In genomic region chrX:135035962-135036375, GRCm38 (mm10) we compare ENCODE assay signal across 8 mouse cellular contexts. TPM values are rescaled to one million over a fixed set of nuclear protein-coding genes. Genes with fewer than 3 reads are reported as not detected.
DNase-seq lines count a peak whose midpoint lies in the region; ATAC-seq lines count a peak whose summit lies in the region.

No protein-coding gene starts in this region.

- H3K36me3 ChIP-seq in forebrain, embryonic 10.5 days (replicated peaks): no peaks in the 10 kb centered on the region
- H3K36me3 ChIP-seq in kidney, embryonic 15.5 days: no peaks in the 10 kb centered on the region
- no peaks in the 10 kb centered on the region for H3K36me3 ChIP-seq in liver, embryonic 11.5 days (ENCODE audit: control insufficient read depth, insufficient read depth, low read length)

- H3K4me2 ChIP-seq in kidney, embryonic 15.5 days: peak overlapping the region; percentile 61
- H3K4me2 ChIP-seq in liver, embryonic 11.5 days: peak overlapping the region; percentile 55

- DNase-seq in CD4-positive, CD25-positive, alpha-beta regulatory T cell, adult 2 months (ENCODE audit: low read depth, low spot score): peak; percentile 10
- DNase-seq in ZHBTc4 (ENCODE audit: low read depth, low spot score): peak; percentile 45
- peak; percentile 24 for DNase-seq in forebrain, embryonic 10.5 days (ENCODE audit: extremely low spot score, low spot score)
- DNase-seq in liver, embryonic 11.5 days (ENCODE audit: low spot score): no peak
- peak; percentile 1 for DNase-seq in retina, postnatal 7 days (ENCODE audit: low read depth, low spot score)
- no peak for DNase-seq in gastrocnemius, adult 8-10 months (ENCODE audit: low spot score in 2 of 2)

- no peaks in the 10 kb centered on the region for H3K9me3 ChIP-seq in forebrain, embryonic 10.5 days
- H3K9me3 ChIP-seq in kidney, embryonic 15.5 days (replicated peaks): no peaks in the 10 kb centered on the region
- H3K9me3 ChIP-seq in liver, embryonic 11.5 days (ENCODE audit: control insufficient read depth, low read length): no peaks in the 10 kb centered on the region

- no peak overlapping the region for H3K9ac ChIP-seq in kidney, embryonic 15.5 days
- H3K9ac ChIP-seq in liver, embryonic 11.5 days (ENCODE audit: low read depth, low read length): no peak overlapping the region

- ATAC-seq in CD4-positive, CD25-positive, alpha-beta regulatory T cell, adult 4 months: no peak
- no peak for ATAC-seq in kidney, embryonic 15.5 days (replicated peaks; ENCODE audit: low FRiP score)
- ATAC-seq in liver, embryonic 11.5 days (replicated peaks; ENCODE audit: low FRiP score): no peak

- no peak overlapping the region for H3K27ac ChIP-seq in forebrain, embryonic 10.5 days
- no peak overlapping the region for H3K27ac ChIP-seq in kidney, embryonic 15.5 days
- H3K27ac ChIP-seq in liver, embryonic 11.5 days (ENCODE audit: low read depth, low read length): no peak overlapping the region

- H3K27me3 ChIP-seq in forebrain, embryonic 10.5 days (ENCODE audit: poor library complexity, severe bottlenecking): peaks cover 94% of the 10 kb centered on the region
- H3K27me3 ChIP-seq in kidney, embryonic 15.5 days: peaks cover 42% of the 10 kb centered on the region
- peaks cover 10% of the 10 kb centered on the region for H3K27me3 ChIP-seq in liver, embryonic 11.5 days (replicated peaks; ENCODE audit: control insufficient read depth, insufficient read depth, low read length)

- H3K4me3 ChIP-seq in forebrain, embryonic 10.5 days: peak overlapping the region; percentile 47
- H3K4me3 ChIP-seq in kidney, embryonic 15.5 days (replicated peaks): peak overlapping the region; percentile 34
- peak overlapping the region; percentile 21; the same call in 1 of the 2 replicates for H3K4me3 ChIP-seq in liver, embryonic 11.5 days (ENCODE audit: low read depth, low read length)

- WGBS in forebrain, embryonic 10.5 days: 20% methylated on average over 24 of the region's 24 CpGs
- WGBS in kidney, embryonic 15.5 days: 20% methylated on average over 24 of the region's 24 CpGs
- whole genome bisulfite sequencing in liver, embryonic 11.5 days: 27% methylated on average over 24 of the region's 24 CpGs

- H3K4me1 ChIP-seq in forebrain, embryonic 10.5 days: no peaks in the 10 kb centered on the region; the same call in 1 of the 2 replicates
- 0 out of 2 replicates have a peak, but pooled peaks cover 4% of the 10 kb centered on the region for H3K4me1 ChIP-seq in kidney, embryonic 15.5 days
- H3K4me1 ChIP-seq in liver, embryonic 11.5 days (replicated peaks; ENCODE audit: control insufficient read depth, insufficient read depth, low read length): no peaks in the 10 kb centered on the region

RNA-seq across cellular contexts. Expression of gene Zmat1, which starts 27.0 kb away (rescaled TPM):
- 10 to 100 TPM in 1 of 2 experiments, 1 to 10 TPM in 1; 8.1 to 10.7 TPM for polyA plus RNA-seq in CD4-positive, CD25-positive, alpha-beta regulatory T cell, adult 4 months (2017; shearing (Covaris generic))
- polyA plus RNA-seq in forebrain, embryonic 10.5 days (2016; fragmentation: Nextera tagmentation; extraction: Ambion mirVana): 4.0 and 4.3 TPM in 2 replicates
- 5.8 and 6.4 TPM in 2 replicates for polyA plus RNA-seq in kidney, embryonic 15.5 days (2015; fragmentation: Nextera tagmentation; extraction: Ambion mirVana)
- polyA plus RNA-seq in liver, embryonic 11.5 days (2014; fragmentation: Nextera tagmentation; extraction: Ambion mirVana): 3.2 and 3.3 TPM in 2 replicates
- total RNA-seq in gastrocnemius, adult 8-10 months (2022): under 1 TPM; 0.22 to 0.94 (median 0.78) TPM

Comparison
In these comparisons a context has a peak if more than half of its experiments do, and no peak if none do; other contexts are left out.
1. DNase-seq: peak in CD4-positive, CD25-positive, alpha-beta regulatory T cell, adult 2 months (single experiment), ZHBTc4 (single experiment), forebrain, embryonic 10.5 days (single experiment) and retina, postnatal 7 days (single experiment); none in liver, embryonic 11.5 days (single experiment) and gastrocnemius, adult 8-10 months (0 of 2).
2. Peak in every context shown above with its lines, with median percentiles within 50 percentile points of each other: H3K4me3 ChIP-seq.